Mouse (Mus musculus): ENCODE data around the gene Igfl3. TPM values are rescaled to one million over a fixed set of nuclear protein-coding genes. Genes with fewer than 3 reads are reported as not detected.

Igfl3 gene
- polyA plus RNA-seq (2015; fragmentation: Nextera tagmentation; extraction: Ambion mirVana), result not detected in 2 replicates

GRCm38 (mm10) chr7:18176194-18176593, at the start of gene Igfl3:
Gene Igfl3, plus strand, starts transcription at chr7:18176494.
- H3K9me3 ChIP-seq, result no peaks in the 10 kb centered on the region; the same call in 1 of the 2 replicates
- no peak within 1 kb of the TSS for H3K4me3 ChIP-seq
- no peaks in the 10 kb centered on the region for H3K27me3 ChIP-seq

GRCm38 (mm10) chr7:18210938-18211337, 34.6 kb downstream of the Igfl3 start:
- Histone ChIP-seq H3K4me3 (no peak overlapping the region), H3K9ac (no peak overlapping the region), H3K27ac (no peak overlapping the region), H3K27me3 (no peaks in the 10 kb centered on the region), H3K36me3 (no peaks in the 10 kb centered on the region), H3K4me1 (no peaks in the 10 kb centered on the region), H3K4me2 (no peak overlapping the region), H3K9me3 (0 out of 2 replicates have a peak, but pooled peaks cover 2% of the 10 kb centered on the region)
- ATAC-seq (ENCODE audit: insufficient number of reproducible peaks, low FRiP score, low TSS enrichment, low read depth), result no peak
- WGBS, result 13% methylated on average over 9 of the region's 9 CpGs

More at GRCm38 (mm10) chr7:18176194-18176593, at the start of gene Igfl3:
- no peaks in the 10 kb centered on the region for H3K36me3 ChIP-seq
- H3K4me2 ChIP-seq, result no peak within 1 kb of the TSS
- no peak within 1 kb of the TSS for H3K9ac ChIP-seq
- H3K27ac ChIP-seq, result no peak within 1 kb of the TSS
- no peaks in the 10 kb centered on the region for H3K4me1 ChIP-seq
- ATAC-seq (ENCODE audit: insufficient number of reproducible peaks, low FRiP score, low TSS enrichment, low read depth), result no peak

GRCm38 (mm10) chr7:18214699-18215098, 38.4 kb downstream of the Igfl3 start:
- H3K4me3 ChIP-seq, result no peak overlapping the region
- no peak overlapping the region for H3K9ac ChIP-seq
- no peak overlapping the region for H3K4me2 ChIP-seq
- no peaks in the 10 kb centered on the region for H3K27me3 ChIP-seq
- H3K9me3 ChIP-seq, result 0 out of 2 replicates have a peak, but pooled peaks cover 4% of the 10 kb centered on the region
- H3K36me3 ChIP-seq, result no peaks in the 10 kb centered on the region
- WGBS, result 87% methylated on average over 1 of the region's 1 CpGs
- H3K4me1 ChIP-seq, result no peaks in the 10 kb centered on the region
- no peak overlapping the region for H3K27ac ChIP-seq
- ATAC-seq (ENCODE audit: insufficient number of reproducible peaks, low FRiP score, low TSS enrichment, low read depth), result no peak

Other genes with a start within 250 kb of the Igfl3 start
- not detected in 2 replicates for gene Ceacam11, start 204.4 kb upstream of the Igfl3 start, polyA plus RNA-seq (2015; fragmentation: Nextera tagmentation; extraction: Ambion mirVana)
- gene Ceacam13, start 166.6 kb upstream of the Igfl3 start, polyA plus RNA-seq (2015; fragmentation: Nextera tagmentation; extraction: Ambion mirVana), result not detected in 2 replicates
- not detected in 2 replicates for gene Ceacam12, start 110.6 kb upstream of the Igfl3 start, polyA plus RNA-seq (2015; fragmentation: Nextera tagmentation; extraction: Ambion mirVana)
- gene Mill1, start 68.9 kb downstream of the Igfl3 start, polyA plus RNA-seq (2015; fragmentation: Nextera tagmentation; extraction: Ambion mirVana), result 0.45 and 0.67 TPM in 2 replicates
- gene Psg18, start 178.5 kb downstream of the Igfl3 start, polyA plus RNA-seq (2015; fragmentation: Nextera tagmentation; extraction: Ambion mirVana), result not detected in 2 replicates

Measured in limb, embryonic 15.5 days (tissue).